Mouse (Mus musculus): ENCODE data around the gene Gpatch3. TPM values are rescaled to one million over a fixed set of nuclear protein-coding genes. Genes with fewer than 3 reads are reported as not detected.

Gpatch3 gene
- polyA plus RNA-seq, 1 experiment from 2014 or later = 12.2 TPM

DNA sequence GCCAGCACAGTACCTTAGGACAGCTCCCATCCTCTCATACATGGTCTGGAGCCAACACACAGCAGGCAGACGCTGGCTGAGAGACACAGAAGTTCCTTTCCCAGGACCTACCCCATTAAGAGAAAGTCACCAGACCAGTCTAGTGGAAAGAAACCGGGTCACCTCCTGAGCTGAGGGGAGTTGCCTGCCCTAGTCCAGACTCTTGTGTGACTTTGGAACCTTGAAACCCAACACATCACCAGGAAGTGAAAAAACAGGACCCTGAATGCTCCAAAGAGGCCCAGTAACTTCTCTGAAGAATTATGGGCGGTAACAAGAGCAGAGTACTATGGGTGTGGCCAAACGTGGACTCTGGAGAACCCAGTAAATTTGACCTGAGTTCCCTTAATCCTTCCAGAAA is 24.1 kb downstream of the Gpatch3 start:
- WGBS = 45% methylated on average over 4 of the region's 4 CpGs
- no peak for DNase-seq (ENCODE audit: low spot score)

DNA sequence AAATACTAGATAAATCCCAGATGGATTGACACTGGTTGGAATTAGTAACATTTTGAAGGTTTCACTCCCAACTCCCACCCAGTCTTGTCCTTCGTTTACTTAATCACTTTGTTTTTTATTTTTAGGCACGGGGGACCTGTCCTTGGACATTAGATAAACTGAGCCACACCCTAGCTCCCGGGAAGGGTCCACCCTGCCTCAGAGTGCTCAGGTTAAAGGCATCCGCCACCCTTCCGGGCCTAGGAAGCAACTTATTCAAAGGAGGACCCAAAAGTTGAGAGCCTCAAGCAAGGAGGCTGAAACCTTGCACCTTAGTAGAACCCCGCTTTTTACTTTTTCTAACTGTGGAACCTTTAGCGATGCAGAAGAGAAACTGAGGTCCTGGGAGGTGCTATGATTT is 24.6 kb downstream of the Gpatch3 start:
- peak overlapping the region; percentile 66 for H3K27ac ChIP-seq (replicated peaks)
- 19% methylated on average over 7 of the region's 7 CpGs for WGBS

More for the DNA sequence above, 24.1 kb downstream of the Gpatch3 start:
- H3K4me3 ChIP-seq = peak overlapping the region; percentile 64; the same call in 1 of the 2 replicates
- peaks cover 43% of the 10 kb centered on the region for H3K4me1 ChIP-seq
- H3K27me3 ChIP-seq (replicated peaks; ENCODE audit: low read depth, poor library complexity, severe bottlenecking) = peaks cover 64% of the 10 kb centered on the region
- H3K27ac ChIP-seq (replicated peaks) = no peak overlapping the region
- peaks cover 9% of the 10 kb centered on the region for H3K36me3 ChIP-seq (replicated peaks)
- no peaks in the 10 kb centered on the region for H3K9me3 ChIP-seq

DNA sequence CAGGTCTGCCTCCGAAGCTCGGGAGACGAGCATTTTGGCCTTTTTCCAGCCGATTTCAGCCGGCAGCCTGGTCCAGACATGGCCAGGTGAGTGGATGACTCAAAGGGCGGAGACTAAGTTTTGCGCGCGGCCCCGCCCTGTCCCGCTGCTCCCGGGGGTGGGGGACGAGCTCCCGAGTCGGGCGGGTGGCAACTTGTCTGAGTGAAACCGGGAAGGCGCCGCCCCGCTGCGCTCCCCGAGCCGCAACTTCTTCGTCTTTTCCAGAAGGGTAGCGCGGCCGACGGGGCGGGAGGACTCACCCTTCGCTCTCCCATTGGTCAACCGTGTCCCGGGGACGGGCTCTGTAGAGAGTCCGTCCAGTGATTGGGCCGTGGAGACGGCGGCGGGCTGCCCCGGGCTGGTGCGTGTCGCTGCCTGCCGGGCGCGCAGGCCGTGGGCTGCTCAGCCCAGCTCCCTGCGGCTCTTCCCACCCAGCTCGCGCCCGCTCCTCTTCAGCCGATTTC is 25.1 kb downstream of the Gpatch3 start:
- peaks cover 43% of the 10 kb centered on the region for H3K4me1 ChIP-seq
- peak; percentile 93 for DNase-seq (ENCODE audit: low spot score)
- peaks cover 17% of the 10 kb centered on the region for H3K36me3 ChIP-seq (replicated peaks)
- H3K4me3 ChIP-seq = peak overlapping the region; percentile 64
- H3K27ac ChIP-seq (replicated peaks) = peak overlapping the region; percentile 66
- WGBS = under 1% methylated on average over 50 of the region's 50 CpGs
- peaks cover 64% of the 10 kb centered on the region for H3K27me3 ChIP-seq (replicated peaks; ENCODE audit: low read depth, poor library complexity, severe bottlenecking)
- no peaks in the 10 kb centered on the region for H3K9me3 ChIP-seq

More for the DNA sequence above, 24.6 kb downstream of the Gpatch3 start:
- peaks cover 43% of the 10 kb centered on the region for H3K4me1 ChIP-seq
- H3K9me3 ChIP-seq = no peaks in the 10 kb centered on the region
- no peak for DNase-seq (ENCODE audit: low spot score)
- peaks cover 64% of the 10 kb centered on the region for H3K27me3 ChIP-seq (replicated peaks; ENCODE audit: low read depth, poor library complexity, severe bottlenecking)
- peaks cover 14% of the 10 kb centered on the region for H3K36me3 ChIP-seq (replicated peaks)
- H3K4me3 ChIP-seq = peak overlapping the region; percentile 64

DNA sequence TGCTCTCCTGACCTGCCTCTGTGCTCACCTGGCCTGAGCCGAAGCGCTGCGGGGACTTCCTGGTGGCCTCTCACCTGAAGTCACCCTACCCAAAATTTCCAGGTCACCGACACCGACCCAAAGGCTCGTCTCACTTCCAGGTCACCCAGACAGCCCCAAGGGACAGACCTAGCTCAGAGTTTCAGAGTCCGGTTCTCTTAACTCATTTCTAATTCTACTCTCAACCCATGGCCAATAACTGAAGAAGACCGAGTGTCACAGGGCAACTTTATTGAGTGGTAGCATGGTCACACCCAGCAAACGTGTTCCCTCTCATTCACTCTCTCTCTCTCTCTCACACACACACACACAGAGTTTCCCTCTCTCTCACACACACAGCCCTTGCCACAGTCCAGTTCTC is 25.8 kb downstream of the Gpatch3 start:
- WGBS = 18% methylated on average over 9 of the region's 9 CpGs
- Histone ChIP-seq H3K27ac (replicated peaks) (peak overlapping the region; percentile 66), H3K4me3 (peak overlapping the region; percentile 64), H3K36me3 (replicated peaks) (peaks cover 23% of the 10 kb centered on the region), H3K27me3 (replicated peaks; ENCODE audit: low read depth, poor library complexity, severe bottlenecking) (peaks cover 64% of the 10 kb centered on the region), H3K9me3 (no peaks in the 10 kb centered on the region), H3K4me1 (peaks cover 46% of the 10 kb centered on the region)
- no peak for DNase-seq (ENCODE audit: low spot score)

DNA sequence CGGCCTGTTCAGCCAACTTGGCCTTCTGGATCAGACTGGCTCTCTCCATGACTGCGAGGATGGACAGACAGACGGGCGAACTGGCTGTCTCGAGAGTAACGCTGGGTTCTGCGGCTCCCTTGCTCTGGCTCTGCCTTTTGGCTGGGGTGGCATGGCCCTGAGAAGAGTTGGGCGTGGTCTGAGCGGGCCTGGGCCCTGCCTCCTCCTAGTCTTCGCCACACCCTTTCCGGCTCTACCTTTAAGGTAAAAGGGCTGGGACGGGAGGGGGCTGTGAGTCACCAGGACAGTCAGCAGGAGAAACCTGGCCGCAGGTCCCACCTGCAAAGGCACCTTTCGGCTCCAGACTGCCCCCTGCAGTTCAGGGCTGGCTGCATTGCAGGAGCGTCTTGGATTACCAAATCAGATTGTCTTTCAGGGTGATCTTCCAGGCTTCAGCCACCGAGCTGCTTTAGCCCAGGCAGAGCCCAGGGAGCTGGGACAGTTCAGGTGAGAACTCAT is 27.2 kb downstream of the Gpatch3 start, which contains the start of gene Sfn:
Gene Sfn (minus strand): TSS at position 448 of the 498 bp plus-strand sequence.
- WGBS = 3% methylated on average over 16 of the region's 16 CpGs
- Histone ChIP-seq H3K4me3 (peak within 1 kb of the TSS; percentile 45), H3K9me3 (no peaks in the 10 kb centered on the region), H3K27me3 (replicated peaks; ENCODE audit: low read depth, poor library complexity, severe bottlenecking) (peaks cover 64% of the 10 kb centered on the region), H3K27ac (replicated peaks) (no peak within 1 kb of the TSS), H3K4me1 (peaks cover 47% of the 10 kb centered on the region), H3K36me3 (replicated peaks) (peaks cover 37% of the 10 kb centered on the region)
- peak; percentile 73 for DNase-seq (ENCODE audit: low spot score)

- Histone ChIP-seq H3K9me3 (no peaks in the 10 kb centered on the region), H3K4me1 (peaks cover 52% of the 10 kb centered on the region), H3K36me3 (replicated peaks) (peaks cover 49% of the 10 kb centered on the region), H3K27ac (replicated peaks) (no peak overlapping the region), H3K27me3 (replicated peaks; ENCODE audit: low read depth, poor library complexity, severe bottlenecking) (peaks cover 55% of the 10 kb centered on the region), H3K4me3 (no peak overlapping the region)
- WGBS = 92% methylated on average over 5 of the region's 5 CpGs
- no peak for DNase-seq (ENCODE audit: low spot score)
These were observed 28.5 kb downstream of the Gpatch3 start for GRCm38 (mm10) chr4:133603056-133603455.

DNA sequence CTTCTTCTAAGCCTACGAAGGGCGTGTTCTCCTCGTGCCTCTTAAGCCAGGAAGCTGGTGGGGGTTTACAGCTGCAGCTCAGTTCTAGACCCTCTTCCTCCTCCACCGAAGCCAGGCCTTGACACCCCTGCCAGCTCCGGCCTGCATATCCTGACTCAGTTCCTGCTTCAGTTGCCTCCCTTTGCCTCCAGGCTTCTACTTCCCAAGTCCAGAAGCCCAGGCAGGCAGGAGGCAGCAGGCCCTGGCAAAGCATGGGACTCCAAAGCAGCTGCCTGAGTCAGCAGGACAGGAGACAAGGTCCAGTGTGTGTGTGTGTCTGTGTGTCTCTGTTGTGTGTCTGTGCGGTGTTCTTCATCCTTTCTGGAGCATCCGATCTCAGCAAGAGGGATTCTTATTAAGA is 29.6 kb downstream of the Gpatch3 start:
- Histone ChIP-seq H3K4me1 (peaks cover 43% of the 10 kb centered on the region), H3K4me3 (no peak overlapping the region), H3K27me3 (replicated peaks; ENCODE audit: low read depth, poor library complexity, severe bottlenecking) (peaks cover 44% of the 10 kb centered on the region), H3K9me3 (no peaks in the 10 kb centered on the region), H3K27ac (replicated peaks) (peak overlapping the region; percentile 40; the same call in 1 of the 2 replicates), H3K36me3 (replicated peaks) (peaks cover 60% of the 10 kb centered on the region)
- DNase-seq (ENCODE audit: low spot score) = no peak
- WGBS = 90% methylated on average over 7 of the region's 7 CpGs

- 51% methylated on average over 6 of the region's 6 CpGs for WGBS
- Histone ChIP-seq H3K4me1 (peaks cover 39% of the 10 kb centered on the region), H3K9me3 (no peaks in the 10 kb centered on the region), H3K4me3 (no peak overlapping the region), H3K27ac (replicated peaks) (peak overlapping the region; percentile 46; the same call in 1 of the 2 replicates), H3K36me3 (replicated peaks) (peaks cover 67% of the 10 kb centered on the region), H3K27me3 (replicated peaks; ENCODE audit: low read depth, poor library complexity, severe bottlenecking) (peaks cover 37% of the 10 kb centered on the region)
- peak; percentile 32 for DNase-seq (ENCODE audit: low spot score)
These were observed 30.3 kb downstream of the Gpatch3 start for GRCm38 (mm10) chr4:133604856-133605255.

- H3K4me1 ChIP-seq = peaks cover 34% of the 10 kb centered on the region
- H3K27me3 ChIP-seq (replicated peaks; ENCODE audit: low read depth, poor library complexity, severe bottlenecking) = peaks cover 33% of the 10 kb centered on the region
- H3K36me3 ChIP-seq (replicated peaks) = peaks cover 71% of the 10 kb centered on the region
- DNase-seq (ENCODE audit: low spot score) = peak; percentile 56
- WGBS = 41% methylated on average over 9 of the region's 9 CpGs
- H3K27ac ChIP-seq (replicated peaks) = peak overlapping the region; percentile 46; the same call in 1 of the 2 replicates
- no peaks in the 10 kb centered on the region for H3K9me3 ChIP-seq
- H3K4me3 ChIP-seq = no peak overlapping the region
These were observed 30.8 kb downstream of the Gpatch3 start for GRCm38 (mm10) chr4:133605330-133605729.

- no peak overlapping the region for H3K27ac ChIP-seq (replicated peaks)
- peaks cover 23% of the 10 kb centered on the region; the same call in 1 of the 2 replicates for H3K4me1 ChIP-seq
- H3K36me3 ChIP-seq (replicated peaks) = peaks cover 90% of the 10 kb centered on the region
- H3K27me3 ChIP-seq (replicated peaks; ENCODE audit: low read depth, poor library complexity, severe bottlenecking) = peaks cover 13% of the 10 kb centered on the region
- no peak overlapping the region for H3K4me3 ChIP-seq
- peaks cover 5% of the 10 kb centered on the region; the same call in 1 of the 2 replicates for H3K9me3 ChIP-seq
- 77% methylated on average over 10 of the region's 10 CpGs for WGBS
- DNase-seq (ENCODE audit: low spot score) = no peak
These were observed 32.7 kb downstream of the Gpatch3 start for GRCm38 (mm10) chr4:133607284-133607683.

GRCm38 (mm10) chr4:133609719-133610118 is 35.2 kb downstream of the Gpatch3 start:
- Histone ChIP-seq H3K27me3 (replicated peaks; ENCODE audit: low read depth, poor library complexity, severe bottlenecking) (no peaks in the 10 kb centered on the region), H3K27ac (replicated peaks) (no peak overlapping the region), H3K36me3 (replicated peaks) (peaks cover 97% of the 10 kb centered on the region), H3K4me3 (no peak overlapping the region), H3K9me3 (peaks cover 8% of the 10 kb centered on the region; the same call in 1 of the 2 replicates), H3K4me1 (peaks cover 18% of the 10 kb centered on the region; the same call in 1 of the 2 replicates)
- 19% methylated on average over 6 of the region's 6 CpGs for WGBS
- DNase-seq (ENCODE audit: low spot score) = peak; percentile 86

GRCm38 (mm10) chr4:133611815-133612214 is 37.3 kb downstream of the Gpatch3 start:
- H3K36me3 ChIP-seq (replicated peaks) = peaks cover 95% of the 10 kb centered on the region
- no peak for DNase-seq (ENCODE audit: low spot score)
- no peak overlapping the region for H3K4me3 ChIP-seq
- H3K27me3 ChIP-seq (replicated peaks; ENCODE audit: low read depth, poor library complexity, severe bottlenecking) = no peaks in the 10 kb centered on the region
- no peak overlapping the region for H3K27ac ChIP-seq (replicated peaks)
- peaks cover 8% of the 10 kb centered on the region; the same call in 1 of the 2 replicates for H3K4me1 ChIP-seq
- 94% methylated on average over 5 of the region's 5 CpGs for WGBS
- H3K9me3 ChIP-seq = peaks cover 8% of the 10 kb centered on the region; the same call in 1 of the 2 replicates

- H3K27ac ChIP-seq (replicated peaks) = no peak overlapping the region
- H3K4me3 ChIP-seq = no peak overlapping the region
- H3K27me3 ChIP-seq (replicated peaks; ENCODE audit: low read depth, poor library complexity, severe bottlenecking) = no peaks in the 10 kb centered on the region
- DNase-seq (ENCODE audit: low spot score) = no peak
- H3K4me1 ChIP-seq = peaks cover 3% of the 10 kb centered on the region; the same call in 1 of the 2 replicates
- H3K9me3 ChIP-seq = peaks cover 8% of the 10 kb centered on the region; the same call in 1 of the 2 replicates
- 94% methylated on average over 7 of the region's 7 CpGs for WGBS
- H3K36me3 ChIP-seq (replicated peaks) = peaks cover 95% of the 10 kb centered on the region
These were observed 37.9 kb downstream of the Gpatch3 start for GRCm38 (mm10) chr4:133612416-133612815.
